8 mouse cellular contexts compared by ENCODE assay signal in the genomic region with DNA sequence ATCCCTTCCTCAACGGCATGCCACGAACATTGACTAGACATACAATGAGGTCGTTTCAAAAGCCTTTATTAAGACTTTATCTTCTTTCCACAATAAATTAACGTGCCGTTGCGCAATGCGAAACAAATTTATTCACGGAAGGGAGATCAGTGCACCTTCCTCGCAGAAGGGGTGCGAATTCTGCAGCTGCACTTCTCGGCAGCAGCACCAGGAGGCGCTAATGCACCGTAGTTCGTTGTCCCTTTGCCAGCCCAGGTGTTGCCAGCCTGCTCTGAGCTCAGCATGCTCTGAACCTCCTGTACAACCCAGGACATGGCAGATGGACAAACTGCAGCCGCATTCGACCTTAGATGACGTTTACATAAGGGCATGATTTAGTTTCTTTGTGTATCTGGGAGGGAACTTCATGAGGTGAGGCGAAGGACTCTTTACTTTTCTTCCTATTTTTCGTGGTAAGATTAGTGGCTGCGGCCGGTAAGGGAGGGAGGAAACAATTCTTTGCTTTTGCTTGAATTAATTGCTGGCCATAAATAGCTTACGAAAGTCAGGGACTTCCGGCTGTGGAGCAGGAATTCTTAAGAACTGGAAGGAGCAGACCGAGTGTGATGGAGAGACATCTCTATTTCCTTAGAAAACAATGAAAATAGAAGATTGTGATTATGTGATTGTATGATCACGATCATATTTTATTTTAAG.
DNase-seq lines count a peak whose midpoint lies in the region; ATAC-seq lines count a peak whose summit lies in the region.

No protein-coding gene starts in this region.

- peak; percentile 7 to 42 for DNase-seq in spleen, postnatal 10 days (ENCODE audit: low spot score in 2 of 2)
- DNase-seq in spleen, adult 12 weeks (ENCODE audit: low spot score), result no peak
- DNase-seq in embryo, embryonic 11.5 days (ENCODE audit: low read depth, low spot score), result peak; percentile 49
- DNase-seq in kidney, postnatal 14 days, result peak; percentile 64
- peak; percentile 56 for DNase-seq in liver, embryonic 11.5 days (ENCODE audit: low spot score)
- peak; percentile 4 to 22 for DNase-seq in thymus, postnatal 10 days (ENCODE audit: low spot score in 2 of 2)

- no peak overlapping the region for H3K4me3 ChIP-seq in heart, embryonic 15.5 days
- H3K4me3 ChIP-seq in liver, embryonic 11.5 days (ENCODE audit: low read depth, low read length), result no peak overlapping the region
- H3K4me3 ChIP-seq in neural tube, embryonic 12.5 days, result no peak overlapping the region

- 0 out of 2 replicates have a peak overlapping the region, but pooled peaks have one; percentile 13 for H3K4me2 ChIP-seq in heart, embryonic 15.5 days
- H3K4me2 ChIP-seq in liver, embryonic 11.5 days, result no peak overlapping the region
- peak overlapping the region; percentile 41 for H3K4me2 ChIP-seq in neural tube, embryonic 12.5 days (replicated peaks)

- H3K27me3 ChIP-seq in heart, embryonic 15.5 days, result no peaks in the 10 kb centered on the region
- no peaks in the 10 kb centered on the region for H3K27me3 ChIP-seq in liver, embryonic 11.5 days (replicated peaks; ENCODE audit: control insufficient read depth, insufficient read depth, low read length)
- no peaks in the 10 kb centered on the region for H3K27me3 ChIP-seq in neural tube, embryonic 12.5 days (replicated peaks)

- H3K9ac ChIP-seq in heart, embryonic 15.5 days, result no peak overlapping the region
- H3K9ac ChIP-seq in liver, embryonic 11.5 days (ENCODE audit: low read depth, low read length), result no peak overlapping the region
- H3K9ac ChIP-seq in neural tube, embryonic 12.5 days, result no peak overlapping the region

- WGBS in heart, embryonic 15.5 days, result 25% methylated on average over 25 of the region's 25 CpGs
- WGBS in liver, embryonic 11.5 days, result 26% methylated on average over 25 of the region's 25 CpGs
- 24% methylated on average over 25 of the region's 25 CpGs for WGBS in neural tube, embryonic 12.5 days

- ATAC-seq in heart, embryonic 15.5 days (replicated peaks; ENCODE audit: insufficient number of reproducible peaks, insufficient read depth, low FRiP score, low read depth), result no peak
- 0 out of 2 replicates have a peak, but pooled peaks have one; percentile 51 for ATAC-seq in liver, embryonic 11.5 days (replicated peaks; ENCODE audit: low FRiP score)
- peak; percentile 90 for ATAC-seq in neural tube, embryonic 12.5 days (ENCODE audit: low FRiP score, low read depth)

- H3K9me3 ChIP-seq in heart, embryonic 15.5 days (replicated peaks), result no peaks in the 10 kb centered on the region
- H3K9me3 ChIP-seq in liver, embryonic 11.5 days (ENCODE audit: control insufficient read depth, low read length), result no peaks in the 10 kb centered on the region
- no peaks in the 10 kb centered on the region for H3K9me3 ChIP-seq in neural tube, embryonic 12.5 days

- H3K36me3 ChIP-seq in heart, embryonic 15.5 days, result no peaks in the 10 kb centered on the region
- H3K36me3 ChIP-seq in liver, embryonic 11.5 days (ENCODE audit: control insufficient read depth, insufficient read depth, low read length), result no peaks in the 10 kb centered on the region
- no peaks in the 10 kb centered on the region for H3K36me3 ChIP-seq in neural tube, embryonic 12.5 days

- no peak overlapping the region for H3K27ac ChIP-seq in heart, embryonic 15.5 days
- no peak overlapping the region for H3K27ac ChIP-seq in liver, embryonic 11.5 days (ENCODE audit: low read depth, low read length)
- no peak overlapping the region for H3K27ac ChIP-seq in neural tube, embryonic 12.5 days

- no peaks in the 10 kb centered on the region; the same call in 1 of the 2 replicates for H3K4me1 ChIP-seq in heart, embryonic 15.5 days (replicated peaks)
- H3K4me1 ChIP-seq in liver, embryonic 11.5 days (replicated peaks; ENCODE audit: control insufficient read depth, insufficient read depth, low read length), result no peaks in the 10 kb centered on the region
- no peaks in the 10 kb centered on the region for H3K4me1 ChIP-seq in neural tube, embryonic 12.5 days
